Mouse (Mus musculus): ENCODE measurements around the gene Eme2.

The Eme2 gene

DNA sequence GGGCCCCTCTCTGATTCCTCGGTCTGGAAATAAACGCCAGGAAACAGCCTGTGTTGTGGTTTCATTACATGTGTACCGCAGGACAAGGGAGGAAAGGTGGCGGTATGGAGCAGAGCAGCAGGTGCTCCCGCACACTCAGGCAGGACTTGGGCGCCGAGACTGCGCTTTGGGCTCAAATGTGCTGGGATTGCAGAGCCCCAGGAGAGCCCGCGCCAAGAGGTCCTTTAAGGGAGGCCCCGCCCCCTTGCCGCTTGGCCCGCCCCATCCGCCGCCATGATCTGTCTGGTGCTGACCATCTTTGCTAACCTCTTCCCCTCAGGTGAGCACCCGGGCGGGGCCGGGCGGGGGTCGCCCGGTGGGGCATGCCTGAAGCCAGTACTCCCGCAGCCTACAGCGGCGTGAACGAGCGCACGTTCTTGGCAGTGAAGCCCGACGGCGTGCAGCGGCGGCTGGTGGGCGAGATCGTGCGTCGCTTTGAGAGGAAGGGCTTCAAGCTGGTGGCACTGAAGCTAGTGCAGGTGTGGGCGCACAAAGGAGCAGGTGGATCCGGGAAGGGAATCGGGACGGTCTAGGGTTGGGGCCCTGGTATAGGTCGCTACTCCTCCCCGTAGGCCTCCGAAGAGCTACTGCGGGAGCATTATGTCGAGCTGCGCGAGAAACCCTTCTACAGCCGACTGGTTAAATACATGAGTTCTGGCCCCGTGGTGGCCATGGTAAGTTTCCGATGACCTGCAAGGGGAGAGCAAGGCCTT lies 1.5 kb upstream of the Eme2 start, which contains the start of gene Nme3:
TSS of gene Nme3 (plus strand) at position 260 of the 752 bp plus-strand sequence.
- DNase-seq (ENCODE audit: low read depth): peak; percentile 82

DNA sequence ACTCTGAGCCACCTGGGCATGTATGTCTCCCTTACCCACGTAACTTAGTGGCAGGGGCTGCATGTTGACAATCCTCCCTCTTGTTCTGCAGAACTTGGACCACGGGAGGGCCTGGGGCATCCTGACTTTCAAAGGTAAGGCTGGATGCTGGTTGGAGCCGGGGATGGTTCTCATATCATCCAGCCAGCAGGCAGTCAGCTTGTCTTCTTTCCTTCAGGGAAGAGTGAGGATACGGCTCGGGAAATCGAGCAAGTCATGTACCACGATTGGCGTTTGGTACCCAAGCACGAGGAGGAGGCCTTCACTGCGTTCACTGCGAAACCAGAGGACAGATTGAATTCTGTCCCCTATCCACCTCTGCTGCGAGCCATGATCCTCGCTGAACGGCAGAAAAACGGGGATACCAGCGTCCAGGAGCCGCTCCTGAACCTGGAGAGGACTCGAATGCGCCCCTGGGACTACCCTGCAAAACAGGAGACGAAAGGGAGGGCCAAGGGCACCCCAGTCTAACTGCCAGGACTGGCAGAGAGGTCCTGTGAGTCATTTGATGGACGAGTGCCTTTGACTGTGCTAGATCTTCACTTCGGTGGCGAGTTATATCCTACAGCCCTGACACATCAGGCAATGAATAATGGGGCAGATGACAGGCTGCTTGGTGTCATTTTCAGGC lies 819 bp upstream of the Eme2 start:
- DNase-seq (ENCODE audit: low read depth): peak; percentile 65

DNA sequence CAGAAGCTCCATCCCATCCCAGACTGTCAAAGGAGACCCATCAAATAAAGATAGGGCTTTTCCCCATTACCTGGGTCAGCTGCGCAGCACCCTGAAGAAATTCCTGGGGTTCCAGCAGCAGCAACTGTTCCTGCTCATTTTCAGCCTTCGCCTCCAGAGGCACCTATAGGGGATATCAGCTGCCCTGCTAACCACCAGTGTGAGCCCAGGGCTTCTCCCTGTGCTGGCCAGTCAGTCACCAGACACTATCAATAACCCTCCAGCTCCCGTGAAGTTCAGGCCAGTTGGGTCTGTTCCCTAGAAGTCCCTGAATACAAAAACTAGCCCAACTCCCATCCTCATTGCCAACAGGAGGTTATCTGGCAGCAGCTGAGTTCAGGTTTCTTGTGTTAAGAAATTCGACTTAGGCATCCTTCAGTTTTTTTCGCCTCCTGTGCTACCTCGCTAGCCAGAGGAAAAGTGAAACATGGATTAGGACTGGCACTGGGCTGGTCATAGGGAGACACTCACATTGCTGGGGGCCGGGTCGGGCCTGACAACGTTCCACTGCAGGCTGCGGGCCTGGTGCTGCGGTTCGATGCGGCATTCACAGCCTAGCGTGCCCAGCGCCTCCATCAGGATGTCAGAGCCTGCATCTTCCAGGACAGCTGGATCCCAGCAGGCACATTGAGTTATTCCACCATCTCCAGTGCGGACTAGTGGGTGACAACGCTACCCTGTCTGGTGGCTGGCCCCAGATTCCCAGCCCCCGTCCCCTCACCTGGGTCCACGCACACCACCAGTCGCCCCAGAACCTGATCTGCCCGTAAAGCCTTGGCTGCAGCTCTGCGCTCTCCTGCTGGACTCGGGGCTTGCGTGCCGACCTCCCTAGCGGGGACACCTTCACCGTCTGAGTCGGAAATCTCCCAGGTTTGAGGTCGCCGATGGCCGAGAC lies 559 bp downstream of the Eme2 start:
- peak; percentile 52 for DNase-seq (ENCODE audit: low read depth)

- DNase-seq (ENCODE audit: low read depth): no peak
Observed at GRCm38 (mm10) chr17:24893276-24893675, 1.6 kb downstream of the Eme2 start.

DNA sequence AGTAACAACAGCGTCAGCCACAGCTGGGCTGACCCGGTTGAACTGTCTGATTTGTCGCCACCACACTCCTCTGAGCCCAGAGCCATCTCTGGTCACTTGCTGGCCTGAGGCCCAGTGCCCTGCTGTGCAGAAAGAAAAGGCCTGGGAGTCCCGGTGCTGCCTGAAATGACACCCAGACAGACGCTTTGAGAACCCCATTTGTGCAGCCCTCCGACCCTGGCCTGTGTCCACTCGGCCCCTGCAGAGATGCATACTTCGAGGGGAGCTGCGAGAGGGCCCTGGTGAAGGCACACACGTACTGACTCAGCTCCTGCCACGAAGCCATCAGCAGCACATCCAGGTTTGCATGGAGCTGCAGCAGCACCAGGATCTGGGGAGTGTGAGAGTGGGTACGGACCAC lies 2.1 kb downstream of the Eme2 start:
- no peak for DNase-seq (ENCODE audit: low read depth)

- peak; percentile 19 for DNase-seq (ENCODE audit: low read depth)
Observed at GRCm38 (mm10) chr17:24891321-24891720, 3.6 kb downstream of the Eme2 start.

DNA sequence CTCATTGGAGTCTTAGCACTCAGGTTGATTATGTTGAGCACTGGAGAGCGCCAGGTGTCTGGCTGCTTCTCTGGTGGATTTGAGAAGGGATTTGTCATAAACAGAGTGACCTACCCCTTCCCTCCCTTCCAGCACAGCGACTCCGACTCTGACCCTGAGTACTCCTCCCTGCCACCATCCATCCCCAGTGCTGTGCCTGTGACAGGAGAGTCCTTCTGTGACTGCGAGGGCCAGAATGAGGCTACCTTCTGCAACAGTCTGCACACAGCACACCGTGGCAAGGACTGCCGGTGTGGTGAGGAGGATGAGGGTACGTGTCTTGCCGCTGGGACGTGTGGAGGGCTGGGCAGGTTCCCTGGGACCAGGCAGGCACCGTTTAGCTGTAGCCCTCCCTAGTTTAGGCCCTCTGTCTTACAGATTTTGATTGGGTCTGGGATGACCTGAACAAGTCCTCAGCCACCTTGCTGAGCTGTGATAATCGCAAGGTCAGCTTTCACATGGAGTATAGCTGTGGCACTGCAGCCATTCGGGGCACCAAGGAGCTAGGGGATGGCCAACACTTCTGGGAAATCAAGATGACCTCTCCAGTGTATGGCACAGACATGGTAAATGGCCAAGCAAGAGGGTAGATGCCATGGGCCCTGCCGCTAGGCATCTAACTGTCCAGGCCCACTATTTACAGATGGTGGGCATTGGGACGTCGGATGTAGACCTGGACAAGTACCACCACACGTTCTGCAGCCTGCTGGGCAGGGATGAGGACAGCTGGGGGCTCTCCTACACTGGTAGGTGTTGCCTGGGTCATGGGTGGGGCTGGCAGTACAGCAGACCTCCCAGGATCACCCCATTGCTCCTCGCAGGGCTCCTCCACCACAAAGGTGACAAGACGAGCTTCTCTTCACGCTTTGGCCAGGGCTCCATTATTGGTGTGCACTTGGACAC lies 4.5 kb downstream of the Eme2 start:
- no peak for DNase-seq (ENCODE audit: low read depth)

- no peak for DNase-seq (ENCODE audit: low read depth)
Observed at GRCm38 (mm10) chr17:24888862-24889261, 6.0 kb downstream of the Eme2 start.

DNA sequence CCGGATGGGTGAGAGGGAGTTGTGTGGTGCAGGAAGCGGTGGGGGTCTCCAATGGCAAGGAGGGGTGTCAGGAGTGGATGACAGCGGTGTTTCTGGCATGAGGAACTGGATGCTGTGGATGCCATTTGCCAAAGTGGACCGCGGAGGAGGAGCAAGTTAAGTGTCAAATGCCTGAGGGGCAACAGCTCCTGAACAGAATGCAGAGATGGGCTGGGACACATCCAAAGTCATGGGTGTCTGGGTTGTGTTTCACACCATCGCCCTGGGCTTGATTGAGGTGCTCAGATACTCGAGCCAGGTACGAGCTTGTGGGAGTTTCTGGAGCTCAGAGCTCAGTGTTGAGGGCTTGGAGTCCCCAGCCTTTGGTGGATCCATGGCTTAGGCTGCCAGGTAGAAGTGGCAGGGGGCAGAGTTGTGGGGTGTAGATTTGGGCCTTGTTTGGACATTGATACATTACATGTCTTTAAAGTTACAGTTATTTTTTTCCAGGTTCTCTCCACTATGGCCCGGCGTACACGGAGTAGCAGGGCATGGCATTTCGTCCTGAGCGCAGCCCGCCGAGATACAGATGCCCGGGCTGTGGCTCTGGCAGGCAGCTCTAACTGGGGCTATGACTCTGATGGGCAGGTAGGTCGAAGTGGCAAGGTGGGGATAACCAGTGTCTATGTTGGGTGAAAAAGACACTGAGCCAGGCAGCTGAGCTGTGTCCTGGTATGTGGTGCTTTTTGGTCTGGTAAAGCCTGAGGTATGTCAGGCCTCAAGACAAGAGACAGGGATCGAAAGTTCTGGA lies 7.4 kb downstream of the Eme2 start:
- DNase-seq (ENCODE audit: low read depth): peak; percentile 39

- no peak for DNase-seq (ENCODE audit: low read depth)
Observed at GRCm38 (mm10) chr17:24886932-24887271, 8.0 kb downstream of the Eme2 start.

GRCm38 (mm10) chr17:24886134-24886931 lies 8.6 kb downstream of the Eme2 start, which contains the start of the genes Nubp2 and Spsb3:
Gene Nubp2 (minus strand): TSS chr17:24886349.
Gene Spsb3 (plus strand): TSS chr17:24886643.
- peak; percentile 99 for DNase-seq (ENCODE audit: low read depth)

GRCm38 (mm10) chr17:24885356-24886133 lies 9.3 kb downstream of the Eme2 start:
- no peak for DNase-seq (ENCODE audit: low read depth)

- DNase-seq (ENCODE audit: low read depth): no peak
Observed at GRCm38 (mm10) chr17:24884391-24884790, 10.5 kb downstream of the Eme2 start.

- DNase-seq (ENCODE audit: low read depth): peak; percentile 78
Observed at GRCm38 (mm10) chr17:24881738-24882440, 13.0 kb downstream of the Eme2 start.

- DNase-seq (ENCODE audit: low read depth): no peak
Observed at GRCm38 (mm10) chr17:24878531-24878930, 16.4 kb downstream of the Eme2 start.

GRCm38 (mm10) chr17:24878117-24878397 lies 16.8 kb downstream of the Eme2 start:
- no peak for DNase-seq (ENCODE audit: low read depth)

DNA sequence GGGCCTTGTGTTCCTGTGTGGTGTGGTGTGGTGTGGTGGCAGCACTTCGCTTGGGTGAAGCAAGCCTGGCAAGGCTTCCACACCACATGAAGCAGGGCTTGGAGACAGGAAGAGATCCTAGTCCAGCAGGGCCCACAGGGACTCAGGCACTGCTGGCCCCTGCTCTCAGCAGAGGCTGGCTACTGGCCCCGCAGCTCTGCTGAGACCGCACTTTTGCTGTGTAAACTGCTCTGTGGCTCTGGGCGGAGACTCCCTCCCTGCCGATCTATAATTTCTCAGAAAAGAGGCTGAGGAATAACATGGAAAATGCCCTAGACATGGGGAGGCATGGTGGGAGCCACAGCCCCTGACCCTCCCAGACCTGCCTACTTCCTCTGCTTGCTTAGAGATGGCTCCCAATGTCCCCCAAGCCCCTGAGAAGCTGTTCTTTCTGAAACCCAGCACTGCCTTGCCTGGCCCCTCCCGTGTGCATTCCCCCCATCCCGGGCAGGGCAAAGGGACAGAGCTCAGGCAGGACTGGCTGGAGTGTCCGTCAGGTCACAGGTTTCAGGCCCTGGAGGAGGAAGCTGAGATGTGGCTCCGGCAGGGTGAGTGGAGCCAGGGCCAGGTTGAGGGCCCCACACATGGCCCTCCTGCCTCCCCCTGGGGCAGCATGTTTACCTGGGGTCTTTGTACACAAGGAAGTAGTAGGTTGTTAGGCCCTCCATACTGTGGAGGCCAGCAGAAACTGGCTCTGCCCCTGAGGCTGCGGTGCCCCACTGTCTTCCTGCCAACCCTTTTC lies 17.4 kb downstream of the Eme2 start:
- DNase-seq (ENCODE audit: low read depth): no peak

- DNase-seq (ENCODE audit: low read depth): no peak
Observed at GRCm38 (mm10) chr17:24874989-24875388, 19.9 kb downstream of the Eme2 start.

Measured in NIH3T3 (cell line).